Mouse (Mus musculus) G1E (cell line): ENCODE results near the gene Spata2.

ENCODE experiments used
- CTCF ChIP-seq: IDR thresholded peaks from 2 replicates; pipeline ENCODE4 v1.5.1; 2012; ENCODE audit warnings: low read depth, low read length, inconsistent platforms, mixed read lengths
- GATA1 ChIP-seq: IDR thresholded peaks from 2 replicates; pipeline ENCODE4 v1.6.1; 2012; ENCODE audit warnings: borderline replicate concordance, low read length, inconsistent platforms, mixed read lengths
- POLR2AphosphoS5 ChIP-seq: IDR thresholded peaks from 2 replicates; pipeline ENCODE4 v1.6.1; 2012; ENCODE audit warnings: low read depth, low read length, inconsistent platforms; ENCODE audit not compliant: insufficient replicate concordance
- TAL1 ChIP-seq: conservative IDR thresholded peaks from 2 replicates; pipeline ENCODE4 v1.6.1; 2012; ENCODE audit warnings: low read depth, low read length, inconsistent platforms, mixed read lengths

- TF ChIP-seq CTCF (peak; percentile 11; the same call in 1 of the 2 replicates), GATA1 (no peak), TAL1 (no peak), POLR2AphosphoS5 (no peak)
These were observed 20.3 kb upstream of the Spata2 start for GRCm38 (mm10) chr2:167512970-167513369.
